Mouse (Mus musculus) fat pad, adult 2 months (tissue): Measurements from ENCODE around the gene Chst13.

ENCODE experiments used
- DNase-seq: peaks from one replicate; pipeline ENCODE4 v3.0.0-alpha.2; 2011; ENCODE audit warnings: low read depth, low spot score; ENCODE audit errors: extremely low read depth

The Chst13 gene

DNA sequence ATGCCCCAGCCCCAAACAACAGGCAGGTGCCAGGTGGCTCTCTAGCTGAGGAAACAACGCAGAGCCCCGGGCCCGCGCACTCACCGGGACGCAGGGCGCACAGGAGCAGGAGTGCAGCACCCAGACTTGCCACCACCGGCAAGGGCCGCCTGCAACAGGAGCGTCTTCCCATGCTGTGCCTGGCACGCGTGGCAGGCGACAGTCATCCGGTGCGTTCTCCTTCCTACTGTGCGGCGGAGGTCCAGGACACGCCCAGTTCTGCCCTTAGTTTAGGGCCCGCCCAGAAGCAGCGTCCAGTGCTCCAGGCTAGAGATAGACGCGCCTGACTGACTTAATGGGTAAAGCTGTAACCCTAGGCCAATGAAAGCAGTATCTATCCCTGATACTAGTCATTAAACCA, at the start of gene Chst13:
Chst13 (minus strand) TSS at position 195 of the 400 bp plus-strand sequence.
- DNase-seq: no peak

- no peak for DNase-seq
These were observed 49.7 kb upstream of the Chst13 start for GRCm38 (mm10) chr6:90374647-90375046.

- DNase-seq: no peak
These were observed 45.0 kb upstream of the Chst13 start for GRCm38 (mm10) chr6:90369725-90370553.

DNA sequence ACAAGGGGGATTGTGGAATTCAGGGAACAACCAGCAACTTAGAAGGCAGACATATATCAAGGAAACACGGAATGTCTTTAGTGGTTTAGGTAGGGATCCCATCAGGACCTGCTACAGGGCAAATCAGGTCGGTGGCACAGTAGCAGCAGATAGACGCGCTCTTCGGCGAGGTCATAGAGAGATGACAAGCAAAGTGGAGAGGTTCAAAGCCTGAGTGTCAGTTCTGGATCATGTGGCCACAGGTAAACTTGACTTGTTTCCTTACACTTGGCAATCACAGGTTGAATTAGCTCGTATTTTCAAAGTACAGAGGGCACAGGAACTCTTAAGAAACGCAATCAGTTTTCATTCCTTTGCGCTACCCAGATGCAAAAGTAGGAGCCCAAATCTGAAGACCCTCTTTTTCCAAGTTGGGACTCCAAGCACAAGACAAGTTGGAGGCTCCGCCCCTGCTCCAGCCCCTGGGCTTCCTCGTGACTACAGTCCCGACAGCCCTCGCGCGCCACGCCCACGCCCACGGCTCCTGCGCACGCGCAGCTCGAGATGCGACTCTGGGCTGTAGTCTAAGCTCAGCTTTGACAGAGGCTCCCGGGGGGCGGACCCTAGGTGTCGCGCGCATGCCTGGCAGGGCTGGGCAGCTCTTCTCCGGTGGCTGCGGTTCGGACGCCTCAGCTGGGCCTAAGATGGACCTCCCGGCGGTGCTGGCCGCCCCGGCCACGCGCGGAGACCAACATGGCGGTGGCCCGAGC, 44.2 kb upstream of the Chst13 start, which contains the start of gene Zxdc:
Zxdc (plus strand) TSS at position 517 of the 749 bp plus-strand sequence.
- DNase-seq: peak; percentile 46

GRCm38 (mm10) chr6:90363301-90363700, 38.3 kb upstream of the Chst13 start:
- no peak for DNase-seq

DNA sequence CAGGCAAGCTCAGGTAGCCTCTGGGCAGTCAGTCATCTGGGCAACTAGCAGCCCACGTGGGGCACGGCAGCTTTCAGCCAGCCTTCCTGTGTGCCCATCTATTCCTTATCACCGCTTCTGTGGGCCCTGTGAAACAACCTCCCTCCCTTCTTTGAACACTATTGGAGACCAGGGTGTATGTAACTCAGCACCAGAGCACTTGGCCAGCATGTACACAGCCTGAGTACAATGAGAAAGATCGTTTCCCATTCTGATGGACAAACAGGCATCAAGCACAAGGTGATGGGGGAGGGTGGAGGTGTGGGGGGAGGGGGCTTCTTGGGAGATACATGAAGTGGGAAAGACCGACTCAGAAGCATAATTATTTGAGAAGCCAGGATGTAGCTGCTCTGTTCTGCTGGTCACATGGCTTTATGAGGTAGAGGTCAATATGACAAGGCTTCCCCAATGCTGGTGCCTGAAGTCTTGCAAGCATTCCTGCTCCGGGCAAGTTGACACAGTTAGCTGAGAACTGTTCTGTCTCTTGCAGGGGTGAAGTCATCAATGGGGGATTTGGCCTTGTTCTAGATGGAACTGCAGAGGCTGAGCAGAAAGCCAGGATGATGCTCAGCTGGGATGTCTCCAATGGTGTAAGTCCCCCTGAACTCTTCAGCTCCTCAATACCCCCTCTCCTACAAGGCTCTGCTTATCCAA, 36.1 kb upstream of the Chst13 start:
- no peak for DNase-seq

DNA sequence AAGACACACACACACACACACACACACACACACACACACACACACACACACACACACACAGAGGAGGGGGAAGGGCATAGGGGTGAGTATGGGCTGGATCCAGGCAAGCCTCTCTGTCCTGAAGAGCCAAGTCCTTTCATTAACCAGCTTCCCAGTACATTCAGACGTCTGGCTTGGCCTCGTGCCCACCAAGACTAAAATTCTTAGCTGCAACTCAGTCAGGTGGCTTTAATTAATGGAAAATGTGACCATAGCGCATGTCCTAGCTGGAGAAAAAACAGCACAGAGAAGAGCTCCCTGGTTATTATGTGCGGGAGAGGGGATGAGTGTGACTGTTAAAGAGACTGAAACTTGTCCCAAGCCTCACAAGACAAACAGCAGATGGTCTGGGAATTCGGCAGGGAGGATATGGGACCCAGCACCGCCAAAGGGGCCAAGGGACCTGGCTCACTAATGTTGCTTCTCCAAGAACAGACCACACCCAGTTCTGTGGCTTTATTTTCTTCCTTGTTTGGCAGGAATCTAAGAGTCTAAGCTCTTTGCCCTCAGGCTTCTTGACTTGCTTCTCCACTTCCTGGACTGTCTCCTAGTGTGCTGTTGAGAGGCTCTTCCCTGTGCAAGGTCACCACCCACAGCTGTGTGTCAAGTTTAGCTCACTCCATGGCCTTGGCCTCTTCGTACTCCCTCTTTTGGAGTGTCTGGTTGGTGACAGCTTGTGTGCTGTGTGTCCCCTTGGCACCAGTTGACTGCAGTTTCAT, 35.2 kb upstream of the Chst13 start:
- DNase-seq: peak; percentile 91

- DNase-seq: no peak
These were observed 34.5 kb upstream of the Chst13 start for GRCm38 (mm10) chr6:90359445-90359844.

DNA sequence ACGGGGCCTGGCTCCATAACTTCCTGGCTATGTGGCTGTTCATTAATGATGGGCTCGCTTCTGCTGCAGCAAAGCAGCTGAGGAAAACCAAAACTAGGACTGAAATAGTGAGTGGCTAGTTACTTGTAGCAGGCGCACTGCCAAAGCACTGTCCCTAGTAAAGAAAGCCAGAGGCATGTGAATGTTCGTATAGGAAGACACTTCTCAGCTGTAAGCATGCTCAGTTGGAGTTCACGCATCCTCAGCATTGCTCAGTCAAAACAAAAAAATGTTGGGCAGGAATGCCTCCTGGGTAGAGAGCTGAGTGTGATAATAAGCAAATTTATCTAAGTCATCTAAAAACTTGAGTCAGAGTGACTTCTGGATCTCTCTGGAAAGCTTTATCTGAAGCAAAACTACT, 33.2 kb upstream of the Chst13 start:
- DNase-seq: no peak

GRCm38 (mm10) chr6:90350011-90350410, 25.0 kb upstream of the Chst13 start:
- DNase-seq: no peak

DNA sequence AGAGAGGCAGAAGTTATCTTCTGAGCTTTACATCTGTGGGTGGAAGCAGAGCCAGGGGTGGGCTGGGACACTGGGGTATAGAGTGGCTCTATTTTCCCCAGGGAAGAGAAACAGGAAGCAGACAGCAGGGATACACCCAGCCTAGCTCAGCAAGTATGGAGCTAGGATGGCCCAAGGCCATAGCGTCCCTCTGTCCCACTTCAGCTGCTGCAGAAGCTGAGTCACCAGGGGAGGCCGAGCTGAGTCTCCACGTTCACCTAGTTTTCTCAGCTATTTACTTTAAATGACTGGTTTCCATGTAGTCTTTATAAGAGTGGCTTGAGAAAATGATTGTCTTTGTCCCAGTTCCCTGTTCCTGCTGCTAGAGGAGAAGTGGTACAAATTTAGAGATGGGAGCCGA, 23.5 kb upstream of the Chst13 start:
- DNase-seq: no peak

DNA sequence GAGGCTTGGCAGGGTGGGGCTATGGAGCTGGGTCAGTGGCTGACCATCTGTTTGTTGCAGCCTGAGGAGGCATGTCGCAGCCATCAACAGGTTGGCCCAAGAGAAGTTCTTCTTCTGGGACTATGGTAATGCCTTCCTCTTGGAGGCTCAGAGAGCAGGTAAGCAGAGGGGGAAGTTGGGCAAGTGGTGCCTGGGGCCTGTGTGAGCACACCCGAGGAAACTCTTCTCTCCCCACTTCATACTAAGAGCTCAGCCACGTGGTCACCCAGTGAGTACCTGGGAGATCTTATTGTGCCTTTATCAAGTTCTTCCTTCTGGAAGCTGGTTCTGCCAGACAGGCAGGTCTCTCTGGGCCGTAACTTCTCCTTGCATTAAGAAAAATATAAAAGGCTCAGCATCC, 22.2 kb upstream of the Chst13 start:
- no peak for DNase-seq

DNA sequence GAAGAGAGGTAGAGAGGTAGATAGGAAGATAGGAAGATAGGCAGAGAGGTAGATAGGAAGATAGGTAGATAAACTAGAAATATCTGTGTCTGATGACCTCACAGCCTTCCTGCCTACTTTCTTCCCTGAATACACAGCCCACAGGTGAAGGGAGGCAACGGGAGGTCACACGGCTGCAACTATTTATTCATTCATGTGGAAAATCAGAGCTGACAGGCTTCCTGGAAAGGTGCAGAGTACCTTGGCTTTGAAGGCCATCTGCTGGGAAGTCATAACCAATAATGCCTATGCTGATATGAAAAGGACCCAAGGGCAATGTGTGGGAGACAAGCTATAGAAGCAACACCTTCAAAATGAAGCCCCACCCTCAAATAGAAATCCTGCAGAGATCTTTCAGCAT, 17.4 kb upstream of the Chst13 start:
- no peak for DNase-seq

DNA sequence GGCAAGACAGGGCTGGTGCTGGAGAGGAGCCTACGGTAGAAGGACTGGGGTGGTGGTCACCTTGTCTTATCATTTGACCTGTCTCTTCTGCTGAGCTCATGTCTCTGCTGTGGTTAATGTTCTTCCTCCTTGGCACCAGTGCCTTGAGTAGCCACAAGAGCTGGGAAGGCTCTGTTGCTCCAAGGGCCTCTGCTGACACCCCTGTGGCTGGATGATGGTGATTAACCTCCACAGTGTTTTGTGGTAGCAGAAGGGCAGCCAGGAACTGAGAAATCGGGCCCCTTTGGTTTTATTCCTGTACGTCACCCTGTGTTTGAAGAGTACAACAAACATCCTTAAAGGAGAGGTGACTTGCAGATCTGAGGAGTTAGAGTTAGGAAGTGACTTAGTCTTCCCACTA, 9.3 kb upstream of the Chst13 start:
- DNase-seq: no peak

GRCm38 (mm10) chr6:90332561-90333425, 7.8 kb upstream of the Chst13 start, which contains the start of gene Uroc1:
TSS of gene Uroc1 (plus strand) at chr6:90333284.
- DNase-seq: no peak

- no peak for DNase-seq
These were observed 5.0 kb upstream of the Chst13 start for GRCm38 (mm10) chr6:90329953-90330352.

- no peak for DNase-seq
These were observed 2.7 kb upstream of the Chst13 start for GRCm38 (mm10) chr6:90327670-90328069.

GRCm38 (mm10) chr6:90324463-90324862, 522 bp downstream of the Chst13 start:
- DNase-seq: no peak

DNA sequence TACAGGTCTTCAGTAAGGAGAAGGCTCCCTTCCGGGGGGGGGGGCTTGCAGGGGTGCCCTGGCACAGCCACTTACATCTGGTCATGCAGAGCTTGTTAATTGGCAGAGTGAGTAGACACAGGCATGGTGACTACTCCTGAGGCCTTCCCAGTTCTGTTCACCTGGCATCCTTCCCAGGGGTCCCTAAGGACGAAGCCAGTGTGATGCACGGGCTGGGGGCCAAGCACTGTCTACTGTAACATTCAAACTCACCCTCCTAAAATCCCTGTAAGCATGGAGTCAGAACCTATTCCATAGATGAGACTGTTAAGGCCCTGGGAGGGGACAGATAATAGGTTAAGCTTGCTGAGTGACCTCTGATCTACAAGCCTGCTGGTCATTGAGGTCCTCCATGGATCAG, 959 bp downstream of the Chst13 start:
- no peak for DNase-seq

- DNase-seq: no peak
These were observed 3.2 kb downstream of the Chst13 start for GRCm38 (mm10) chr6:90321811-90322210.
